Mouse (Mus musculus) liver, postnatal 0 days (tissue): ENCODE results near the gene Gm5089.

Experiments used
- CTCF ChIP-seq: sonication (generic); IDR thresholded peaks from 2 replicates; pipeline ENCODE4 v1.5.1; 2016; ENCODE audit warnings: antibody characterized with exemption, low read depth
- EP300 ChIP-seq: IDR thresholded peaks from 2 replicates; pipeline ENCODE4 v1.6.1; 2016; ENCODE audit warnings: antibody characterized with exemption, low read depth, mild to moderate bottlenecking

- TF ChIP-seq CTCF (no peak), EP300 (no peak)
These were observed 24.7 kb upstream of the Gm5089 start for GRCm38 (mm10) chr14:122475557-122476040.
